Mouse (Mus musculus) granulocyte monocyte progenitor cell, adult 5-6 weeks (primary cell): ENCODE measurements at regions not wholly inside any gene's neighbourhood (a gene's known extent, or its start where the extent isn't known, plus 50 kb on each side); places are given as distances from the start of the nearest gene placed in this dataset.

ENCODE experiments used
- ATAC-seq: replicated peaks from 2 replicates; pipeline ENCODE4 v1.8.0; 2016; ENCODE audit warnings: mild to moderate bottlenecking, moderate TSS enrichment, inconsistent platforms; ENCODE audit not compliant: poor library complexity, severe bottlenecking

- ATAC-seq = no peak
These were observed 155.5 kb upstream of the Prkd1 start for GRCm38 (mm10) chr12:50804391-50804790.

DNA sequence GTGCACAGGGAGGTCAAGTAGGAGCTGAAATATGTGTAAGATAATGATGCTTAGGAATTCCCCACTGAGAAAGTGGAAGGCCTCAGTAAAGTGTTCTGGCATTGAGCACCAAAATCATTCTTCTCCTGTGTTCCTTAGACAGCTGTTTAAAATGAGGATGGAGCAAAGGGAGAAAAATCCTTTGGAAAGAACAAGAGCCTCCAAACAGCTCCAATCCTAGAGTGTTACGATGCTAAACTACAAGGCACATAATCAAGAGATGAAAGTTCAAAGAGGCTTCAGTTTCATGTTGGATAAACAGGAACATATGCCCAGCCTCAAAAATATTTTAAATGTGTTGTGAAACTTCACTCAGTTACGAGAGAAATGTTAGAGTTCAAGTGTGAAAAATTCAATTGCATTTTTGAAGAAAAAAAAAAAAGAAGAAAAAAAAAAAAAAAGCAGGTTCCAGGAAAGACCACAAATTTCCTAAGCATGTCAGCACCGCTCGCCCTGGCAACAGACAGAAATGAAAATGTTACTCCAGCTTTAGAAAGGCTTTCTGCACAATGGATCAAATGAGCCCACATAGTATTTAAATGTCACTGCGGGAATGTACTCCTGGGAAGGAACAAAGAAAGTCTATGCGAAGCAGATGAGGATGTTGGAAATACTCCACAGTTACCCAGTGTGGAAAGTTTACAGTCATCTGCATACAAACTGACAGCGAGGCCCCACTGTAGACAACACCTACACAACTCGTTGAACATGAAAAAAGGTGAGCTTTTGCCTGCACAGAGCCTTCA is 116.5 kb upstream of the Prkd1 start:
- ATAC-seq = no peak

DNA sequence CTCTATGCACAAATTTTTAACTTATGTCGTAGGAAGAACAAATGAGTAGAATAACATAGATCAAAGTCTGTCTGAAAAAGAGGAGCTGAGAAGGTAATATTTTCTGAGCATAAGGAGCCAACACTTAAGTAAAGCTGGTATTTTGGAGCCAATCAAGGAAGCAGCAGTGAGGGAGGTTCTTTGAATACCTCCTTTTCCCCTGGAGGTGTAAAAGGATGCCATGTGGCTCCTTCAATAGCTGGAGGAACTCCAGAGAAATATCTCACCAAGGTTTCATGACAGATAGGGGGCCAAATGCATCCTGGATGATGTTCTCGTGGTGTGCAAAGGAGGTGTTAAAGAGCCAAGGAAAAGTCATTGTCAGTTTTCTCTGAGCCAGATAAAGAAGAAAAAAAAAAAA is 115.6 kb upstream of the Prkd1 start:
- ATAC-seq = no peak

- no peak for ATAC-seq
These were observed 85.2 kb upstream of the Prkd1 start for GRCm38 (mm10) chr12:50734135-50734534.

GRCm38 (mm10) chr12:50712615-50713014 is 63.7 kb upstream of the Prkd1 start:
- no peak for ATAC-seq

DNA sequence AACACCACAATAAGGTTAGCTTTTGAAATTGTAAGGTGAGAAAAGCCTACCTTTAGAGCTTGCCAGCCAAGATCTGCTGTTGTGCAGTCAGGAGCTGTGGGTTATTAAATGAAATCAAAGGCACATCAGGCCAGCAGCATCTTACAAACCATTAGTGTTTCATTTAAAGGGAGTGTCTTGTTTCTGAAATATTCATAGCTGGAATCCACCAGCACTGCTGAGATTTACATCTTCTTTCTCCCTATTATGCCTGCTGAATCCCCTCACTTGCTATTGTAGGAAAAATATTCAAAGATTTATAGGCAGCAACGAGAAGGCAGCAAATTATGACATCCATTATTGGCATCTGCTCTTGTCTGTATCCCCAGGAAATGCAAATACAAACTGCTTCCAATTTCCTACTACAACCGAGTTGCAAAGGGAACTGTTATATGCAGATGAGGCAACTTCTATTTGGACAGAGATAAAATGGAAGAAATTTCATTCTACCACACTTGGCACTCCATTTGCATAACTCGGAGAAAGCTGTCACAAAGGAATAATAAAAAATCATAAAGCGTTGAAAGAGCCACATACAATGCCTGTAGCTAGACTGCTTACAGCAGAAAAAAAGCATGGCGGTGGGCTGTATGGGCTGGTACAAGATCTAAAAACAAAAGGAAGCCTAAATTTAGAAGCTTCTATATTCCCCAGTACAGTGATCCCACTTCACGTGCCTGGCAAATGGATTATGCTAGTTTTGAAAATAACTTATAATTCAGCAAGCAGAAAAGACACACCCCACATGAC is 60.3 kb upstream of the Prkd1 start:
- ATAC-seq = no peak

- ATAC-seq = no peak
These were observed 49.9 kb upstream of the Prkd1 start for GRCm38 (mm10) chr12:50698613-50699442.
